Mouse (Mus musculus) lung, postnatal 4 days (tissue): ENCODE measurements around the gene Sv2a.
A peak's percentile ranks its signal among the peaks of the same experiment; 100 is the strongest.
"Not testable (repeated sequence)": the region's sequence is repeated elsewhere in the genome, so short reads cannot be mapped to it uniquely, and the experiment has no call there.

Source experiments
- DNase-seq, 2 experiments: peaks; one replicate each; pipeline ENCODE4 v3.0.0; 2021

Gene Sv2a

GRCm38 (mm10) chr3:96174042-96174441 lies 6.9 kb upstream of the Sv2a start:
- DNase-seq = not testable (repeated sequence)

- DNase-seq = no peak
Measured at GRCm38 (mm10) chr3:96175251-96175650, 5.7 kb upstream of the Sv2a start.

- DNase-seq = no peak
Measured at GRCm38 (mm10) chr3:96178427-96178826, 2.5 kb upstream of the Sv2a start.

GRCm38 (mm10) chr3:96178902-96179301 lies 2.0 kb upstream of the Sv2a start:
- DNase-seq = no peak

- DNase-seq = no peak
Measured at GRCm38 (mm10) chr3:96179531-96179930, 1.4 kb upstream of the Sv2a start.

- DNase-seq = no peak
Measured at GRCm38 (mm10) chr3:96181510-96182381, 795 bp downstream of the Sv2a start.

- no peak for DNase-seq
Measured at GRCm38 (mm10) chr3:96182382-96182776, 1.4 kb downstream of the Sv2a start.

- DNase-seq = peak in 1 of 2 experiments; percentile 64
Measured at GRCm38 (mm10) chr3:96192977-96193376, 12.0 kb downstream of the Sv2a start.

- no peak for DNase-seq
Measured at GRCm38 (mm10) chr3:96194966-96195365, 14.0 kb downstream of the Sv2a start.

GRCm38 (mm10) chr3:96195616-96196313 lies 14.8 kb downstream of the Sv2a start:
- DNase-seq = no peak

GRCm38 (mm10) chr3:96196437-96197128 lies 15.6 kb downstream of the Sv2a start:
- DNase-seq = no peak

- DNase-seq = peak; percentile 87 to 91
Measured at GRCm38 (mm10) chr3:96197129-96197749, 16.3 kb downstream of the Sv2a start.

- no peak for DNase-seq
Measured at GRCm38 (mm10) chr3:96198181-96198580, 17.2 kb downstream of the Sv2a start.

GRCm38 (mm10) chr3:96198601-96199251 lies 17.8 kb downstream of the Sv2a start:
- not testable (repeated sequence) for DNase-seq

- no peak for DNase-seq
Measured at GRCm38 (mm10) chr3:96199731-96200130, 18.8 kb downstream of the Sv2a start.

GRCm38 (mm10) chr3:96207819-96208218 lies 26.9 kb downstream of the Sv2a start:
- no peak for DNase-seq

GRCm38 (mm10) chr3:96209242-96209641 lies 28.3 kb downstream of the Sv2a start:
- no peak for DNase-seq

- peak in 1 of 2 experiments; percentile 42 for DNase-seq
Measured at GRCm38 (mm10) chr3:96219191-96219641, 38.3 kb downstream of the Sv2a start.

- DNase-seq = peak; percentile 78 to 81
Measured at GRCm38 (mm10) chr3:96219661-96220130, 38.7 kb downstream of the Sv2a start, which contains the start of the genes Bola1 and Hist2h2ab. Gene Bola1, minus strand, starts transcription at chr3:96219709. Gene Hist2h2ab, plus strand, starts transcription at chr3:96219865.

GRCm38 (mm10) chr3:96220131-96220764 lies 39.3 kb downstream of the Sv2a start:
- peak in 1 of 2 experiments; percentile 82 for DNase-seq
